Mouse (Mus musculus) bone marrow macrophage, adult 2 months (primary cell): ENCODE data around the gene Neurog1.

Experiments used
- CTCF ChIP-seq: IDR thresholded peaks from 2 replicates; pipeline ENCODE4 v1.5.1; 2012; ENCODE audit warnings: low read depth, mild to moderate bottlenecking, low read length, moderate library complexity
- POLR2A ChIP-seq: IDR thresholded peaks from 2 replicates; pipeline ENCODE4 v1.6.1; 2012; ENCODE audit warnings: mild to moderate bottlenecking, low read depth, low read length, borderline replicate concordance

GRCm38 (mm10) chr13:56209067-56209411 is 42.9 kb downstream of the Neurog1 start:
- no peak for TF ChIP-seq POLR2A
- no peak for TF ChIP-seq CTCF
